Mouse (Mus musculus) macrophage (primary cell): Measurements from ENCODE around the gene Mrm3. TPM values are rescaled to one million over a fixed set of nuclear protein-coding genes. Genes with fewer than 3 reads are reported as not detected.
"Not testable (repeated sequence)": the region's sequence is repeated elsewhere in the genome, so short reads cannot be mapped to it uniquely, and the experiment has no call there.

Experiments
- H3K27ac ChIP-seq: fragments of 350-480 bp; formaldehyde crosslinking; 2 replicates; pipeline ENCODE4 v1.9.0; 2021
- H3K36me3 ChIP-seq: fragments of 350-480 bp; formaldehyde crosslinking; 2 replicates; pipeline ENCODE4 v1.9.0; 2021; ENCODE audit errors: inconsistent target
- H3K4me3 ChIP-seq: fragments of 350-480 bp; formaldehyde crosslinking; 2 replicates; pipeline ENCODE4 v1.9.0; 2021; ENCODE audit errors: inconsistent target
- H3K79me2 ChIP-seq: fragments of 350-480 bp; formaldehyde crosslinking; 2 replicates; pipeline ENCODE4 v1.9.0; 2021; ENCODE audit errors: inconsistent target
- WGBS: methylation state at CpG from one replicate; pipeline ENCODE4 v1.1.7; 2026; ENCODE audit warnings: inconsistent platforms; ENCODE audit not compliant: missing documents; 5-methylcytosine and 5-hydroxymethylcytosine counted together
- polyA plus RNA-seq: library from polyadenylated mRNA; stranded (reverse); fragments of 250-400 nt; gene quantifications from 3 replicates; pipeline ENCODE4 v1.2.4, GENCODE M21; 2018; ENCODE audit warnings: inconsistent platforms
- total RNA-seq, 78 experiments: library from RNA; depleted of rRNA; stranded (reverse); fragments of 250-400 nt; gene quantifications; 1 replicate in 9 of 78; 2 replicates in 24 of 78; 3 replicates in 43 of 78; 4 replicates in 2 of 78; pipeline ENCODE4 v1.2.4; 2018; ENCODE audit warnings: inconsistent platforms in 56 of 78

The Mrm3 gene
- 10 to 100 TPM in 2 of 26 experiments, 1 to 10 TPM in 23, not detected in 1; 1.1 to 11.3 (median 4.1) TPM for total RNA-seq (2018; cell fraction: chromatin; rRNA removed)
- 1 to 10 TPM; 1.4 to 6.2 (median 3.9) TPM for total RNA-seq (2018; cell fraction: cytosol; rRNA removed)
- total RNA-seq (2018; cell fraction: nucleus; rRNA removed) = 10 to 100 TPM in 2 of 26 experiments, 1 to 10 TPM in 22, under 1 TPM in 2; 0.69 to 14.2 (median 2.4) TPM
- polyA plus RNA-seq = 3.0 to 9.3 TPM (median 4.1 TPM) in 3 replicates

DNA sequence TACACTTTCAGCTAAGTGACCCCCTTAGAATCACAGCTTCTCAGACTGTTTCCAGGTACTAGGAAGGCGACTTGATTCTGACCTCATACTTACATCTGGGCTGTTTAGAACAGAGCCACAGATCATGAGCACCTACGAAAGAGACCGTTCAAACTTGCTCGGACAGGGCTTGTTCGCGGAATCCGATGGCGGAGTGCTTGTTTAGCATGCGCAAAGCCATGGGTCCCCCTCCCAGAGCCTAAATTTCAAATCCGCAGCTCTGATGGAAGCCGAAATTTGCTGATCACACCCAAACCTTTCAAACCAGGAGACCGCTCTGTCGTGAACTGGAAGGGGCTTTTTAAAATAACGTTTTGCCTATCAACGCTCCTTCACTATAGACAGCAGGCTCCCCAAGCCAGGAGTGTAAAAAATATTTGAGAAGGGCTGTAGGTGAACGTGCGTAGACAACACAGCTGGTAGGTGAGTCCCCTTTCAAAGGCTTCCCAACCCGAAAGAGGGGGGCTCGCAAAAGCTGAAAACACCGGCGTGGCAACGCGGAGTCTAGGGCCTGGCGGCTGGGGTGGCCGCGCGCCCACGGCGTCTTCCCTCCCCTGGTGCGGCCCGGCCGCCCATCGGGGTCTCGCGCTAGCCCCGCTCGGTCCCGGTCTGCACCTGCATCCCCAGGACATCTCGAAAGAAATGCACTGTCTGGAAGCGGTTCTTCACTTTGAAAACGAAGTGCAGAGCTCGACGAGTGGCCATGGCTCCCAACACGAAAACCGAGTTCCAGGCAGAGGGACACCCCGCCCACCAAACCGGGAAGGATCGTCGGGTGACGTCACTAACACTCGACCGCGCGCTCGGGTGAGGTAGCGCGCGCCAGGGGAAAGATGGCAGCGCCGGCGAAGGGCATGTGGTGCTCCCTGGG lies at the start of gene Mrm3, which contains the start of gene Glod4:
Gene Mrm3 (plus strand): TSS at position 815 of the 910 bp plus-strand sequence.
Gene Glod4 (minus strand): TSS at position 825 of the 910 bp plus-strand sequence.
- Histone ChIP-seq H3K36me3 (peaks cover 19% of the 10 kb centered on the region), H3K4me3 (peak within 1 kb of the TSS; percentile 81), H3K79me2 (peaks cover 18% of the 10 kb centered on the region; the same call in 1 of the 2 replicates), H3K27ac (peak within 1 kb of the TSS; percentile 5; the same call in 1 of the 2 replicates)
- WGBS = 1% methylated on average over 58 of the region's 61 CpGs

DNA sequence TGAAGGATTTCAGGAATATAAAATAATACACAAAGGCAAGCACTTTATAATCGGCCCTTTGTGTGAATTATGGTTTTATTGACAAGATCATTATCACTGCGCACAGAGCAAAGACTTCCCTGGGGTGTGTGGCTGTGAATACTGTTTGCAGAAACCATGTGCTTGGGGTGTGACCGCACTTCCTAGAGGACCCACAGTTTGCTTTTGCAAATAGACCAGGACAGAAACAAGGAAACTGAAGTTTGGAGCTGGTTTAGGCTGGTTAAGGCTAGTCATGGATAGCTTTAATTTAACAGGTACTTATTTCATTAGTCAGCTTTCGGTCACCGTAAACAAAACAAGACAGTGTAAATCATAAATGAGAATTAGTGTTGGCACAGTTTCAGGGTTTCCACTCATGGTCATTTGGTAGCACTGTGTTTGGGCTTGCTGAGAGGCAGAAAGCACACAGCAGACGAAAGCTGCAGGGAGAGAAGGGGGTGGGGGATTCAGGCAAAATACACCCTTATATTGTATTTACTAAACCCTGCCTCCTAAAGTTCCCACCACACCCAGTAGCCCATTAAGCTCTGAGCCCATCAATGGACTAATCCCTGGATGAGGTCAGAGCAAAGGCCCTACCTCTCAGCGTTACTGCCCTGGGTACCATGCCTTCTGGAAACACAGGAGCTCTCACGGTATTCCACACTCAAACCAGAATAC lies 47.1 kb upstream of the Mrm3 start:
- Histone ChIP-seq H3K27ac (no peak overlapping the region), H3K36me3 (no peaks in the 10 kb centered on the region), H3K79me2 (no peaks in the 10 kb centered on the region), H3K4me3 (no peak overlapping the region)
- WGBS = 91% methylated on average over 8 of the region's 8 CpGs

DNA sequence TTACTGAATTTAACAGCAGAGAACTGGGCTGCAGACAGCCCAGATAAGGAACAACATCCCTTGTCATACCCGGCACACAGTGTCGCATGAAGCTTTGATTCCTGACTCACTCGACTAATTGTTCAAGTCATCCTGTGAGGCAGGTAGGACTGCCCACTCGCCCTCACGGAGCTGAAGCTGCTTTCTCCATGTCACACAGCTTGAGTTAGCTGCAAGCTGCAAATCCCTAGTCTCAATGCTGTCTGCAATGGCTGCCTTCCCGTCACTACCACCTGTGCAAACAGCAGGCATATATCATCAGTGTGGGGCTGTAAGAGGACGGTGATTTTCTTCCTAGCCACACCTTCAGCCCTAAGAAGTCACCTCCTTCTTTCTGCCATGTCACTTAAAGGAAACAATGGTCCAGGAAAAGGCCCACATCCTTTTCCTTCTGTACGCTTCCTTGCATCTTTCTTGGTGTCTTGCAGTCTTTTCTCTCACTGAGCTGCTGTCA lies 46.5 kb upstream of the Mrm3 start:
- Histone ChIP-seq H3K36me3 (no peaks in the 10 kb centered on the region), H3K4me3 (no peak overlapping the region), H3K27ac (no peak overlapping the region), H3K79me2 (no peaks in the 10 kb centered on the region)
- 86% methylated on average over 8 of the region's 8 CpGs for WGBS

DNA sequence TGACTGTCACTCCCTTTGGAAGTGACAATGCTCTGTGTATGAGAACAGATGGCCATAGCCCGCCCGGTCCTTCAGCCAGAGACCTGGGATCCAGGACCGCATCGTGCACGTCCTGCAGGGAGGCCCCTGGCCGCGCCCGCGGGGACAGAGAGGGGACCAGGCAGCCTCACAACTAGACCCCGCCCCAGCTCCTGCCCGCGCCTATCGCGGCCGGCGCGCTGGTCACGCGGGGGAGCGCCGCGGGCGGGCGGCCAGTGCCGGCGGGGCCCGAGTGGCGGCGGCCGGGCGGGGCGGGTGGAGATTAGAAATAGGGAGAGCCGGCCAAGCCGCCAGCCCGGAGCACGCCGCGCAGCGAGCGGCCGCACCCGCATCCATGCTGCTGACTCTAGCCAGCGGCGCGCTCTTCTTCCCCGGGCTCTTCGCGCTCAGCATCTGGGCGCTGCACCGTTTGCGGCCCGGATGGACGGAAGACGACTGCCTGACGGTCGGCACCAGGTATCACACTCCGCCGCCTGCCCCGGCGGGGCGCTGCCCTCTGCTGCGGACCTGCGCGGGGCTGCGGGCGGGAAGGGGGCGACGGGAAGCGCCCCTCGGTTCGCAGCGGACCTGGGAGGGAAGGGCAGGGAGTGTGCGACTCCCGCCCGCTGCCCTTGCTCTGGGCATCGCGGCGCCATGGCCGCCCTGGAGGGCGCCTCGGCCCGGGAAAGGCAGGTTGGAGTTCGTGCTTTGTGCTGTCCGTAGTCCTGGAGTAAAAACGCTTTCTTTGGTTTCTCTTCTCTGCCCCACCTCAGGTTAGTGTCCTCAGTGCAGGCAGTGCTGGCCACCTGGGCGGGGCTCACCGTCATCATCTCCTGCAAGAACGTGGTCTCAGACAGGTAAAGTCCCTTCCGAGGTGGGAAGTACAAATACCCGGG lies 41.5 kb upstream of the Mrm3 start:
- WGBS = 2% methylated on average over 90 of the region's 90 CpGs
- Histone ChIP-seq H3K4me3 (peak overlapping the region; percentile 39), H3K27ac (no peak overlapping the region), H3K79me2 (no peaks in the 10 kb centered on the region), H3K36me3 (no peaks in the 10 kb centered on the region)

DNA sequence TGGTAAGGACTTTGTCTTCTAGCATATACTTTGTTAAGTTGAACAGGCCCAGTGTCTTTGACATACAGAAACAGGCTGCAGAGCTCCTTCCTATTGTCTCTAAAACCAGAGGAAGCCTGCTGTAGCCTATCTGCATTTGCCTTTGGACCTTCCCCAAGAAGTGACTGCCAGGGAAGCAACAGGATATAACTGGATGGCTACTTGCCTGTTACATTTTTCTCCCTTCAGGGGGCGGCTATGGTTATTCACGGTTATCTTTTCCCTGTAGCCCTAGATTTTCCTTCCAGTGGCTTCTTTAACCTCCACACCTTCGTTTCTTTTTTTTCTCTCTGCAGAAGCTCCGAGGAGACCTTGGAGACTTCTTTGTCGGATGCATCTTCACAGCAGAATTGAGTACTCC lies 36.7 kb upstream of the Mrm3 start:
- no peak overlapping the region for H3K4me3 ChIP-seq
- H3K79me2 ChIP-seq = no peaks in the 10 kb centered on the region
- no peaks in the 10 kb centered on the region; the same call in 1 of the 2 replicates for H3K36me3 ChIP-seq
- H3K27ac ChIP-seq = no peak overlapping the region
- 93% methylated on average over 5 of the region's 5 CpGs for WGBS

DNA sequence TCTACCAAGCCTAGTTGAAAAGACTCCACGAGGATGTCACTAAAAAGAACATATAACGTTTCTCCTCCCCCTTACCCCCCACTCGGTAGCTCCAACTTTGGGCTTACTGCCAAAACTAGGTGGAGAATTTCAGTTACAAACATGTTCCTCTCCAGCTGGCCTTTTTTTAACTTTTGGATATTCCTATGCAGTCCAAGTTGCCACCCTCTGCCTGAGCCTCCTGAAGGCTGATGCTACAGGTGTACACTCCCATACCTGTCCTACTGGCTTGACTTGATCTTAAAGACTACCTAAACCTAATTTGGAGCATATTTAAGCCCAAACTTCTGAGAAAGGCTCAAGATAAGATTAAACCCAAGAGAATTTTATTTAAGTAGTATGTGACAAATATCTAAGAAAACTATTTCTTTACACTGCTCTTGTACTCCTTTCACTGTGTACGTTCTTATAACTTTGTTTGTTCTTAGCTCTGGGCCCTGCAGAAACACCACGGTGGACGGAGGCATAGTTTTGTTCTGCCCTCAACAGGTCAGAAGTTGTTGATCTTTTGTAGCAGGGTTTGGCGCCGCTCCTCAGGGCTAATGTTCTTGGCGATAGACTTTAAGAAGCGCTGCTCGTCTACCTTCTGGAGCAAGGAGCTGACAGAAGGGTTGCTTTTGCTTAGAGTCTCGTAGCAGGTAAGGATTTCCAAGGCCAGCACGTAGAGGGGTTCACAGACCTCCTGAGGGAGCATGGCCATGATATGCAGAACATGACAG lies 33.1 kb upstream of the Mrm3 start:
- no peaks in the 10 kb centered on the region for H3K79me2 ChIP-seq
- 85% methylated on average over 13 of the region's 13 CpGs for WGBS
- peaks cover 14% of the 10 kb centered on the region; the same call in 1 of the 2 replicates for H3K36me3 ChIP-seq
- no peak overlapping the region for H3K4me3 ChIP-seq
- no peak overlapping the region for H3K27ac ChIP-seq

DNA sequence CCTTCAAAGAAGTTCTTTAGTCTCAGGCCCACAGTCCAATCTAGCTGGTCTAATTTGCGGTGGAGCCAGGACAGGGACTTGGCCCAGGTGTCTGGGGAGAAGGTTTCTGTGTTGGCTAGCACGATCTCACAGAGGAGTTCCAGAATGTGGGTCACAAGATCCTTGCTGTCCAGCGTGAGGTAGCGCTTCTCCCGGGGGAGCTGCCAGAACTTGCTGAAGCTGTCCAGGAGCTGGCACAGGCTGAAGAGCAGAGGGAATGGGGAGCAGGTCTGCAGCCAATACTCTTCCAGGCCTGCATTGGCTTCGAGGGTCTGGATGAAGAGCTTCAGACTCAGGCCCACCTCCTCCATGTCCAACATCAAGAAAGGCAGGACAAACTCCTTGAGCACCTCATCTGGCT lies 31.9 kb upstream of the Mrm3 start:
- H3K4me3 ChIP-seq, H3K27ac ChIP-seq, H3K79me2 ChIP-seq: not testable (repeated sequence)
- H3K36me3 ChIP-seq = peaks cover 14% of the 10 kb centered on the region; the same call in 1 of the 2 replicates
- 91% methylated on average over 1 of the region's 6 CpGs for WGBS

DNA sequence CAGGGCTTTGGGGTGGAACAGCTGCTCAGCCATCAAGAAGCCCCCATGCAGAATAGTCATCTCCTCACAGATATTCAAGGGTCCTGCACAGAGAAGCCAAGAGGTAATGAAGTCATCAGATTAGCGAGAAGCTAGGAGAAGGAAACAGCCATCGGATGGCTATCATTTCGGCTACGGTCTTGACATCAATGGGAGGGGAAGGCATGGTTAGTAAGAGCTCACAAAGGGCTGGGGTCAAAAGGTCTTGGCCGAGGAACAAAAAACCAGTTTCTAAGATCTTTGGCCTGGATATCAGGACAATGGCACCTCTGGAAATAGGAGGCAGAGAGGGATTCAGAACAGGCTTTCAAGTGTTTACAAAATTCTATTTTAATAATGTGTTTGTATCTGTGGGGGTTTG lies 29.7 kb upstream of the Mrm3 start:
- H3K36me3 ChIP-seq = peaks cover 14% of the 10 kb centered on the region; the same call in 1 of the 2 replicates
- 100% methylated on average over 5 of the region's 5 CpGs for WGBS

DNA sequence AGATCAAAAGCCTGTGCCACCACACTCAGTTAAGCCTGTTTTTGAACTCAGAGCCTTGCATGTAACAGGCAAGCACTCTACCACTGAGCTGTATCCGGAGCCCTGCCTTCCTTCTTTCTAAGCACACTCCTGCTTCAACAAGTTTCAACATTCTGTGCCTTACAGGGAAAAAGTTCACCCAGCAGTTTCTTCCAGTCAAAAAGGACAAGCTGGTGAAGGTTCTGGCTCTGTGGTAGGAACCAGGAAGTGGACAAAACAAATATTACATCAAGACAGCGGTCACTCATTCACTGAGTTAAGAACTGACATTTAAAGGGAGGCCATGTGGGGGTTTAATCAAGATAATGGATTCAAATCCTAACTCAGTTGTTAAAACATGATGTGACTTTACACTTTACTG lies 28.5 kb upstream of the Mrm3 start:
- Histone ChIP-seq H3K4me3 (no peak overlapping the region), H3K79me2 (no peaks in the 10 kb centered on the region), H3K27ac (no peak overlapping the region), H3K36me3 (peaks cover 14% of the 10 kb centered on the region; the same call in 1 of the 2 replicates)
- 83% methylated on average over 2 of the region's 2 CpGs for WGBS

More for the DNA sequence above, 29.7 kb upstream of the Mrm3 start:
- Histone ChIP-seq H3K27ac (no peak overlapping the region), H3K4me3 (no peak overlapping the region), H3K79me2 (no peaks in the 10 kb centered on the region)

DNA sequence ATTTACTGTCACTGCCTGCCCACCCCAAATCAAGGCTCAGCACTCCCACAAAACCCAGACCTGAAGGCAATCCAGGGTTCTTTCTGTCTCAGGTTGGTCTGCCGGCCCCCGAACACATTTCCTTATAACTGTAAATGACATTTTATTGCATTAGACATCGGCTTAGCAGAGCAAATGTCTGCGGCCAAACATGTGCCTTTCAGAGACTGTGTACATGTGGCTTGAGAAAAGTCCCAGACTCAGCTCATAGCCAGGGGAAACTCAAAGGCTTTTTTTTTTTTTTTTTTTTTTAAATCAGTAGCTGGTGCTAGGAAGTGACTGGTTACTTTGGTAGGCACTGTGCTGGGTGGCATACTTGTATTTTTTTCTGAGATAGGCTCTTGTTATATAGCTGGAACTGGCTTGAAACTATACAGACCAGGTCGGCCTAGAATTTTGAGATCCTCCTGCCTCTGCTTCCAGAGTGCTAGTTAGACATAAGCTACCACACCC lies 27.4 kb upstream of the Mrm3 start:
- H3K79me2 ChIP-seq = no peaks in the 10 kb centered on the region
- WGBS = 81% methylated on average over 5 of the region's 5 CpGs
- peak overlapping the region; percentile 78; the same call in 1 of the 2 replicates for H3K4me3 ChIP-seq
- H3K36me3 ChIP-seq = peaks cover 17% of the 10 kb centered on the region
- no peak overlapping the region for H3K27ac ChIP-seq

DNA sequence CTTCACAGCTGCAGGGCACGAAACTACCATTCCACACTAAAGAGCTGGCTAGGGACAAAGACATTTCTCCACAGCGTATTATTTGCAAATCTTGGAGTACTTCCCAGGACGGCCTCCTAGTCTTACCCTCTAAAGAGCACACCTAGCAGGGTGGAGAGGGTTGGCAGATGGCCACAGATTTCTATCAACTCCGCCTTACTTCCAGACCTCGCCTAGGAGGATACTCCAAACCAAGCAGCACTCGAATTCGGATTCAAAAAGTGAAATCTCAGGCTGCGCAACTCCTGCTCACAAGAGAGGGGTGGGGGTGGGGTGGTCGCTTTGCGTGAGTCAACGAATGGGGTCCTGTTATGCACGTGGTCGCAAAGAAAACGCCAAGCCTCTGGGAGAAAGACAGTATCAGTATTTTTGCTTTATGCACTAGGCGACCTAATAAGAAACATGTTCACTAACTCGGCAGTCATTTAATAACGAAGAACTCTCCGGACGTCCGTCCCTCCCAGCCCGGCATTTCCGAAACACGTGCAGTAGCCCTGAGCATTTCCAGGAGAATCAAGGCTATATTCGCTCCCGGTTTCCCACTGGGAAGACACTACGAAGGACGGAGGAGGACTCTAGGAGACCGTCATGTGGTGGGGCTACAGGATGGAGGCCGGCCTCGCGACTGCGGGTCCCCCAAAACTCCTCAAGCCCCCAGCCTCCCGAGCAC lies 26.7 kb upstream of the Mrm3 start:
- Histone ChIP-seq H3K4me3 (peak overlapping the region; percentile 78), H3K27ac (peak overlapping the region; percentile 51), H3K79me2 (no peaks in the 10 kb centered on the region), H3K36me3 (peaks cover 24% of the 10 kb centered on the region)
- 5% methylated on average over 33 of the region's 33 CpGs for WGBS

DNA sequence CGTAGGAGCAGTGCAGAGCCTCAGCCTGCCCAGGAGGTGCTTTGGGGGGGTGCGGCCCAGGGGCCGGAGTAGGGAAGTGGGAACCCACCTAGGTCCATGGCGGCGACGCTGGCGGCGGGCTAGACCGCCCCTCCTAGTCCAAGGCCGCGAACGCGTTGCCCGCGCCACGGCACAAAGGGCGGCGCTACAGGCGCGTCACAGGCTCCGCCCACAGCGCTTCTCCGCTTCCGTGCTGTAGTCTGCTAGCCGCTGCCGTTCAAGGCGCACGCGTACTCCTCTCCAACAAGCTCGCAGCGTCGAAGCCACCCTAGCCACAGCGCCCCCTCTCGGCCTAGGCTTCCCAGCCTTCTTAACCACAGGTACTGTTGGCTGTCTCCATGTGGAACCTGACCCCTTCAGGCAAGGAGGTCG lies 26.1 kb upstream of the Mrm3 start, which contains the start of the genes Dbil5 and Gemin4:
Gene Dbil5 (plus strand): TSS at position 219 of the 411 bp plus-strand sequence.
Gene Gemin4 (minus strand): TSS at position 275 of the 411 bp plus-strand sequence.
- peak within 1 kb of the TSS; percentile 51 for H3K27ac ChIP-seq
- peak within 1 kb of the TSS; percentile 78 for H3K4me3 ChIP-seq
- no peaks in the 10 kb centered on the region for H3K79me2 ChIP-seq
- peaks cover 25% of the 10 kb centered on the region for H3K36me3 ChIP-seq
- under 1% methylated on average over 35 of the region's 35 CpGs for WGBS
